Mouse (Mus musculus) lung, embryonic 14.5 days (tissue): ENCODE measurements at regions not wholly inside any gene's neighbourhood (a gene's known extent, or its start where the extent isn't known, plus 50 kb on each side); places are given as distances from the start of the nearest gene placed in this dataset.

ENCODE experiments used
- ATAC-seq: fragments of 200-750 bp; cut with Nextera tagmentation; 2 replicates; pipeline ENCODE4 v1.8.0; 2017; ENCODE audit warnings: mild to moderate bottlenecking, moderate TSS enrichment, moderate library complexity; ENCODE audit not compliant: insufficient read depth
- DNase-seq: peaks from one replicate; pipeline ENCODE4 v3.0.0-alpha.2; 2015
- H3K27ac ChIP-seq: fragments of 300-500 bp; sonication (generic); 2 replicates; pipeline ENCODE4 v1.5.1; 2014; ENCODE audit warnings: low read depth, mild to moderate bottlenecking, moderate library complexity
- H3K27me3 ChIP-seq: fragments of 300-500 bp; sonication (generic); 2 replicates; pipeline ENCODE4 v1.6.1; 2014; ENCODE audit warnings: low read length, control low read depth; ENCODE audit not compliant: insufficient read depth
- H3K36me3 ChIP-seq: fragments of 300-500 bp; sonication (generic); 2 replicates; pipeline ENCODE4 v1.6.1; 2014; ENCODE audit warnings: control low read depth; ENCODE audit not compliant: insufficient read depth
- H3K4me1 ChIP-seq: fragments of 300-500 bp; sonication (generic); 2 replicates; pipeline ENCODE4 v1.6.1; 2014; ENCODE audit warnings: antibody characterized with exemption, control low read depth; ENCODE audit not compliant: insufficient read depth
- H3K4me2 ChIP-seq: fragments of 300-500 bp; sonication (generic); 2 replicates; pipeline ENCODE4 v1.6.1; 2014; ENCODE audit warnings: mild to moderate bottlenecking
- H3K4me3 ChIP-seq: fragments of 300-500 bp; sonication (generic); 2 replicates; pipeline ENCODE4 v1.5.1; 2014; ENCODE audit warnings: low read depth, low read length
- H3K9ac ChIP-seq: fragments of 300-500 bp; sonication (generic); 2 replicates; pipeline ENCODE4 v1.6.1; 2014
- H3K9me3 ChIP-seq: fragments of 300-500 bp; sonication (generic); 2 replicates; pipeline ENCODE4 v1.6.1; 2016; ENCODE audit warnings: low read depth, low read length, control low read depth
- CTCF ChIP-seq: IDR thresholded peaks from 2 replicates; pipeline ENCODE4 v1.5.1; 2016; ENCODE audit warnings: antibody characterized with exemption, low read depth
- WGBS: fragments of 180-500 bp; shearing (Covaris S2); extraction: QIAGEN DNeasy Blood & Tissue Kit; methylation state at CpG from one replicate; pipeline ENCODE4 v1.1.7; 2014; 5-methylcytosine and 5-hydroxymethylcytosine counted together

DNA sequence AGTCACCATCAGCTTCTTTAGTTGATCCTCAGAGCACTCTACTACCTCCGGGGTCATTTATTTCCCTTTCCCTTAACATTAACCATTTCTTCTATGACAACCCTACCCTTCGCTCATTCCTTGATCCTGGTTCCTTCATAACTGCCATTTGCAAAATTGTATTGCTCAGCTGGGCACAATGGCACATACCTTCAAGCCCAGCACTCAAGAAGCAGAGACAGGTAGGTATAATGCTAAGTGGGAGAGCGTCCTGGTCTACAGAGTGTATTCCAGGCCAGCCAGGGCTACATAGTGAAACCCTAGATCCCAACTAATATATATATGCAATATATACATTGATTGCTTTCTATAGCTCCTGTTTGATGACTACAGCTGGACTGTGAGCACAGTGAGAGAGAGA is 189.5 kb upstream of the Klf3 start:
- no peak overlapping the region for H3K9ac ChIP-seq
- ATAC-seq (no peak), DNase-seq (no peak)
- H3K36me3 ChIP-seq: no peaks in the 10 kb centered on the region
- H3K4me1 ChIP-seq: peaks cover 15% of the 10 kb centered on the region
- H3K4me3 ChIP-seq: no peak overlapping the region
- 91% methylated on average over 3 of the region's 3 CpGs for WGBS
- H3K27me3 ChIP-seq: no peaks in the 10 kb centered on the region
- no peak overlapping the region for H3K4me2 ChIP-seq
- no peak for TF ChIP-seq CTCF
- H3K27ac ChIP-seq: no peak overlapping the region
- H3K9me3 ChIP-seq: no peaks in the 10 kb centered on the region

DNA sequence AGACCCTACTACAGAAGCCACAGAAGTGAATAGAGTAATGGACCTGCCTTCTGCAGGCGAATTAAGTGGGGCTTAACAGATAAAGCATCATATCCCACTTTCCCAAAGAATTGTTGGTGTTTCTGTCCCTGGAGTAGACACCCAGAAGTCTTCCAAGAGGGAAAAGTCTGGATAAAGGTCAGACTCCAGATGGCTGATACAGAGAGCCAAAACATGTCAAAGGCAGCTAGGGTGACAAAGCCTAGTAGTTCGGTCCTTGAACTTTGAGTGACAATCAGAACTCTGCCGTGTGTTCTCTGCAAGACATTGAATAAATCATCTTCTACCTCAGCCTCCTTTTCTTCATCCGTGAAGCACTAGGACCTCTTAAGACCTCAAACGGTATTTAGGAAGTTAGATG is 185.1 kb upstream of the Klf3 start:
- no peaks in the 10 kb centered on the region for H3K27me3 ChIP-seq
- TF ChIP-seq CTCF: no peak
- 54% methylated on average over 5 of the region's 5 CpGs for WGBS
- no peak overlapping the region for H3K27ac ChIP-seq
- no peak overlapping the region for H3K9ac ChIP-seq
- ATAC-seq (no peak), DNase-seq (no peak)
- no peaks in the 10 kb centered on the region for H3K36me3 ChIP-seq
- no peaks in the 10 kb centered on the region for H3K9me3 ChIP-seq
- H3K4me2 ChIP-seq: no peak overlapping the region
- H3K4me3 ChIP-seq: no peak overlapping the region
- no peaks in the 10 kb centered on the region; the same call in 1 of the 2 replicates for H3K4me1 ChIP-seq

DNA sequence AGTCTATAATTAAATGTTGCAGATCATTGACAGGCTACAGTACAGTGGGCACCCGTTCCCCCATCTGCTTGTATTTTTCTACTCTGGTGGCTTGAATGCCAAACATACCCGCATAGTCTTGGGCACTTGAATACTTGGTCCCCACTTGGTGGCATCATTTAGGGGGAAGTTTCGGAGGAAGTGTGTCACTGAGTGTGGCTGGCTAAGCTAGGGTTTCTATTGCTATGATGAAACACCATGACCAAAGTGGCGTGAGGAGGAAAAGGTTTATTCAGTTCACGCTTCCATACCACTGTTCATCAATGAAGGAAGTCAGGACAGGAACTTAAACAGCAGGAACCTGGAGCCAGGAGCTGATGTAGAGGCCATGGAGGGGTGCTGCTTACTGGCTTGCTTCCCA is 183.4 kb upstream of the Klf3 start:
- DNase-seq: no peak
- ATAC-seq: no peak
- Histone ChIP-seq H3K36me3 (no peaks in the 10 kb centered on the region), H3K27me3 (no peaks in the 10 kb centered on the region), H3K4me3 (no peak overlapping the region), H3K27ac (no peak overlapping the region), H3K4me2 (no peak overlapping the region), H3K4me1 (peaks cover 7% of the 10 kb centered on the region; the same call in 1 of the 2 replicates), H3K9ac (no peak overlapping the region), H3K9me3 (no peaks in the 10 kb centered on the region)
- no peak for TF ChIP-seq CTCF
- WGBS: 90% methylated on average over 5 of the region's 5 CpGs

DNA sequence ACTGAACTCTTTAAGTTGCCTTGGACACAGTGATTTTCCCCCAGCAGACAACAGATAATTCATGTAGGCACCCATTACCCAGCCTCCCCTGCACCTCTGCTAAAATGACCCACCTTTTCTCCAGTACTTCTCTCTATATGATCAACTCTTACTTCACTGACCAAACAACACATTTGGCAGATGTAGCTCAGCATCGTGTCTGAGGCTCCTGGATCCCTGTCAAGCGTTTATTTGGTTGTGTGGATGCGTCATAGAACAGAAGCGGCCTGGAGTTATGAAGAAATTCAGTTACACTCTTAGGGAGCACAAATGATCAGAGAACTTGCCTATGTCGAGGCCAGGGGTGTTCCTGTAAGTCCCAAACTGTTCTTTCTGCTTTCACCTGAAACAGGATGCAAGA is 182.5 kb upstream of the Klf3 start:
- H3K4me3 ChIP-seq: no peak overlapping the region
- H3K9me3 ChIP-seq: no peaks in the 10 kb centered on the region
- 78% methylated on average over 5 of the region's 5 CpGs for WGBS
- no peak overlapping the region for H3K4me2 ChIP-seq
- H3K27ac ChIP-seq: no peak overlapping the region
- no peak overlapping the region for H3K9ac ChIP-seq
- no peaks in the 10 kb centered on the region for H3K27me3 ChIP-seq
- H3K4me1 ChIP-seq: peaks cover 11% of the 10 kb centered on the region; the same call in 1 of the 2 replicates
- DNase-seq (no peak), ATAC-seq (no peak)
- no peak for TF ChIP-seq CTCF
- H3K36me3 ChIP-seq: no peaks in the 10 kb centered on the region

DNA sequence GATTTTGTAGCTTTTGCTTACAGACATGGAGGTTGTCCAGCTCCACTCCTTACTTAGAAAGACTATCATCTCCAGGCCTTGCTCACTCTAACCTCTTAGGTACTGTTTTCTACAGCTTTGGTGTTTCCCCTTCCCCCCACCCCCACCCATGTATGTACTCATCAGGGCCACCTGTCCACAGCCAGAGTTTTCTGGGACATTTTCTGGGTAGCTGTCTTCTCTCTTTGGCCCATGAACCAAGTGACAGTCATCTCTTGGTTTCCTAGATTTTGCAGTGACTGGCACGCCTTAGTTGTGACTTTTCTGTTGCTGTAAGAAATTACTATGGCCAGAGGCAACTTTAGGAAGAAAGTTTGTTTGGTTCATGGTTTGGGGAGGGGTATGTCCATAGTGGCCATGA is 181.8 kb upstream of the Klf3 start:
- peaks cover 13% of the 10 kb centered on the region; the same call in 1 of the 2 replicates for H3K4me1 ChIP-seq
- 96% methylated on average over 1 of the region's 1 CpGs for WGBS
- H3K27me3 ChIP-seq: no peaks in the 10 kb centered on the region
- H3K4me3 ChIP-seq: no peak overlapping the region
- H3K9ac ChIP-seq: no peak overlapping the region
- H3K36me3 ChIP-seq: no peaks in the 10 kb centered on the region
- no peak for DNase-seq
- TF ChIP-seq CTCF: no peak
- no peak overlapping the region for H3K4me2 ChIP-seq
- no peaks in the 10 kb centered on the region for H3K9me3 ChIP-seq
- H3K27ac ChIP-seq: no peak overlapping the region
- ATAC-seq: no peak

DNA sequence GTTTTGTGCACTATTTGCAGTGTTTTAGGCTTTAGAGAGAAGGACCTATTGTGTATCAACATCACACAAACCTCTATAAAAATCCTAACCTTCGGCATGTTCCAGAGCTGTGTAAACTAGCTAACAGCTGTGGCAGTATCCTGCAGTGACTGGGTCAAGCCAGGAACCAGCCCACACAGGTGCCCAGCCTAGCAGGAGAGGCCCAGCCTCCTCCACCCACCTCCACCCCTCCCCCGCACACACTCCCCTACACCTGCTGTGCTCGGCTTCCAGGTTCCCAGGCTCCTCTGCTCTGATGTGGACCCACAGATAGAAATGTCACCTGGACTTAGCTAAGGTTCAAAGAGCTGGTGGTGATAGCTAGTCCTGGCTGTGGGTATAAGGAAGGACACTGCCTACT is 179.5 kb upstream of the Klf3 start:
- ATAC-seq: peak; percentile 53; the same call in 1 of the 2 replicates
- WGBS: 44% methylated on average over 3 of the region's 3 CpGs

DNA sequence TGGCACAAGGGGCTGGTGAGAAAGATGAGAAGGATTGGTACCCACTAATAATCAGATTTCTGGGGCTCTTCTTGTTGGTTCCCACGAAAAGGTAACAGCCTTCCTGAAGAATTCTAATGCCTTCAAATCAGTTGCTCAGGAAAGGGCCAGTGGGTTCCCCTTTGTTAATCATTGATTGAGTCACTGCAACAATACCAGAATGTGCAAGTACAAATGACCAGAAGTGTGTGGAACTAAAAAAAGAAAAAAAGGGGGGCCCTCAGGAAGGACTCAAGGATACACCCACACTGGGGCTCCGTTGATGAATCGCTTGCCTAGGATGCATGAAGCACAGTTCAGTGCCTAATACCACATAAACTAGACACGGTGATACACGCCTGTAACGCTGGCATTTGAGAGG is 179.0 kb upstream of the Klf3 start:
- 74% methylated on average over 6 of the region's 6 CpGs for WGBS

More for the DNA sequence above, 179.5 kb upstream of the Klf3 start:
- Histone ChIP-seq H3K27ac (no peak overlapping the region; the same call in 1 of the 2 replicates), H3K9me3 (no peaks in the 10 kb centered on the region), H3K4me2 (no peak overlapping the region), H3K4me3 (no peak overlapping the region), H3K9ac (no peak overlapping the region), H3K36me3 (no peaks in the 10 kb centered on the region), H3K27me3 (no peaks in the 10 kb centered on the region), H3K4me1 (peaks cover 16% of the 10 kb centered on the region; the same call in 1 of the 2 replicates)
- no peak for DNase-seq
- TF ChIP-seq CTCF: no peak

DNA sequence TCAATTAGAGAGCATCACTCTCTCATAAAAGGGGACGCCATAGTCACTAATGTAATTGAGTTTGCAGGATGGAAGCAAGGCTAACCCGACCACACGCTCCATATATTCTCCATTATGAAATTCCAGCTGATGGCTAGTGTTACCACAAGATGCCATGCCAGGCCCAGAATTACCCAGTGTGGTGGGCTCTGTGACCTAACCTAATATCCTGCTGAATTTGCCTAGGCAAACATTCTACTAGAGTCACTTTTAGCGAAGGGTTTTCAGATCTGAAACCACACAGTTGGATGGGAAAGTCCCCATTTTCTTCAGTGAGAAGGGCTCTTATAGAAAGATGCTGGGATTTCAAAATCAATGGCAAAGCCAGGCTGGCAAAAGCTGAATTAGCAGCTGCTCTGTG is 177.8 kb upstream of the Klf3 start:
- no peak for ATAC-seq
- Histone ChIP-seq H3K9me3 (no peaks in the 10 kb centered on the region), H3K4me1 (peaks cover 16% of the 10 kb centered on the region; the same call in 1 of the 2 replicates), H3K4me3 (no peak overlapping the region), H3K27ac (no peak overlapping the region), H3K9ac (no peak overlapping the region), H3K4me2 (no peak overlapping the region), H3K36me3 (no peaks in the 10 kb centered on the region), H3K27me3 (no peaks in the 10 kb centered on the region)
- no peak for TF ChIP-seq CTCF
- DNase-seq: no peak
- WGBS: 80% methylated on average over 4 of the region's 4 CpGs

More for the DNA sequence above, 179.0 kb upstream of the Klf3 start:
- Histone ChIP-seq H3K9ac (no peak overlapping the region), H3K4me2 (no peak overlapping the region), H3K9me3 (no peaks in the 10 kb centered on the region), H3K4me1 (peaks cover 16% of the 10 kb centered on the region; the same call in 1 of the 2 replicates), H3K36me3 (no peaks in the 10 kb centered on the region), H3K27ac (no peak overlapping the region), H3K4me3 (no peak overlapping the region), H3K27me3 (no peaks in the 10 kb centered on the region)
- ATAC-seq (no peak), DNase-seq (no peak)
- TF ChIP-seq CTCF: no peak
